Mouse (Mus musculus): Measurements from ENCODE around the gene Ppfia3. TPM values are rescaled to one million over a fixed set of nuclear protein-coding genes. Genes with fewer than 3 reads are reported as not detected.

The Ppfia3 gene
- total RNA-seq, 1 experiment from 2014 or later, result not detected

- no peak for ATAC-seq (ENCODE audit: extremely low read depth, insufficient number of reproducible peaks, low FRiP score, poor library complexity, severe bottlenecking)
Observed at GRCm38 (mm10) chr7:45328841-45329475, 37.9 kb downstream of the Ppfia3 start.

- no peak for ATAC-seq (ENCODE audit: extremely low read depth, insufficient number of reproducible peaks, low FRiP score, poor library complexity, severe bottlenecking)
Observed at GRCm38 (mm10) chr7:45325800-45326199, 41.0 kb downstream of the Ppfia3 start.

DNA sequence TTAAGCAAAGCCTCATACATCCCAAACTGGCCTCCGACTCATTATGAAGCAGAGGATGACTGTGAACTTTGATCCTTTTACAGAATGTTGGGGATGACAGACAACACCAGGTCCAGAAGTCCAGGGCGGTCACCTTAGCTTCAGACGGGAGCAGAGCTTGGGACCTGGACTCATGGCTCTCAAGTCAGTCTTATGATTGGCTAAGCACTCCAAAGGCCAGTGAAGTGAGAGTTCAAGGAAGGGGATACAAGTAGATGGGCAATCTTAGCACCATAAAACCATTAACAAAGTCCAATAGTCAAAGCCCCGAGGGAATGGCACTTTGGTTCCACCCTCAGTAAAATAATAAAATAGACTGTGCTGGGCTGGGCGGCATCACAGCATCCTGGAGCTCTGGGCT is 43.8 kb downstream of the Ppfia3 start:
- no peak for ATAC-seq (ENCODE audit: extremely low read depth, insufficient number of reproducible peaks, low FRiP score, poor library complexity, severe bottlenecking)

DNA sequence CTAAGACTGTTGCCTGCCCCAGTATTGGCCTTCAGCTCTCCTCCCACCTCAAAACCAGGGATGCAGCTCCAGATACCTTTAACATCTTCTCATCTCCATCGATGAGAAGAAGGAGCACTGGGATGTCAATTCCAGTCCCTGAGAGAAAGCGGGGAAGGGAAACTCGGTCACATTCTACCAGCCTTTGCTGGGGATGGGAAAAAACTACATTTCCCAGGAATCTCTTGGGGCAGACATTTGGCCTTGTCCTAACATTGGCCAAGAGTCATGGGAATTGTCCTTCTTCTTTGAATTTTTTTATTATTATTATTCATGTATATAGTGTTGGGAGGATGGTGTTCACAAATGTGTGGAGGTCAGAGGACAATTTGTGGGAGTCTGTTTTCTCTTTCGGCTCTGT is 44.6 kb downstream of the Ppfia3 start:
- ATAC-seq (ENCODE audit: extremely low read depth, insufficient number of reproducible peaks, low FRiP score, poor library complexity, severe bottlenecking), result no peak

GRCm38 (mm10) chr7:45316536-45316935 is 50.3 kb downstream of the Ppfia3 start:
- no peak for ATAC-seq (ENCODE audit: extremely low read depth, insufficient number of reproducible peaks, low FRiP score, poor library complexity, severe bottlenecking)

- ATAC-seq (ENCODE audit: extremely low read depth, insufficient number of reproducible peaks, low FRiP score, poor library complexity, severe bottlenecking), result no peak
Observed at GRCm38 (mm10) chr7:45315182-45315701, 51.6 kb downstream of the Ppfia3 start.

DNA sequence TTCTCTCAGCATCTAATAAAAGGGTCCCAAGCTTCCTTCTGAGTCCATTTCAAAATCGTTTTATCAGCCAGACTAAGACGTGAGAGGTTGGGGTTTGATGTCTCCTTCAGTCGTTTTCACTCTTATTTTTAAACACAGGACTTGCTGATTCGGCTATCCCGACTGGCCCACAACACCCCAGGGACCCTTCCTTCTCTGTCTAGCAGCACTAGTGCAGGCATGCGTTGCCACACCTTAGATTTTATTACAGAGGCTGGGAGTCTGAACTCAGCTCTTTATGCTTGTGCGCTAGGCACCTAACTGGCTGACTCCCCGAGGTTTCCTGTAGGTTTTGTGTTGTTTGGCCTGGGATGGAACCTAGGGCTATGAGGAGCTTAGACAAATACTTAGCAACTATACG is 53.3 kb downstream of the Ppfia3 start:
- no peak for ATAC-seq (ENCODE audit: extremely low read depth, insufficient number of reproducible peaks, low FRiP score, poor library complexity, severe bottlenecking)

- ATAC-seq (ENCODE audit: extremely low read depth, insufficient number of reproducible peaks, low FRiP score, poor library complexity, severe bottlenecking), result no peak
Observed at GRCm38 (mm10) chr7:45312686-45313453, 53.9 kb downstream of the Ppfia3 start.

DNA sequence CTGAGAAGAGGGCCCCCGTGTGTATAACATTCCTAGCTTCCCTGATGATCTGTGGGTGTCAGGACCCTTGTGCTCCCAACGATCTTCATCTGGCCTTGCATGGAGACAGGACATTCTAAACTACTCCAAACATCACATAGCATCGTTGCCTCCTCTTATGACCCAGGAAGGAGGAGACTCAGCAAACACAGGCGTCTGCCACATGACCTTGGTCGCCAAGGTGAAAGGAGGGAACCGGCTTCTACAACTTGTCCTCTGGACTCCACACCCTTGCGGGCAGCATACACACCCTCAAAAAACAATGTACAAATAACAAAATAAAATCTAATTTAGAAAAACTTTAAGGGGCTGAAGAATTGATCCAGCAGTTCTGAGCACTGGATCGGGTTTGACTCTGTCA is 54.8 kb downstream of the Ppfia3 start:
- ATAC-seq (ENCODE audit: extremely low read depth, insufficient number of reproducible peaks, low FRiP score, poor library complexity, severe bottlenecking), result no peak

- peak; percentile 36; the same call in 1 of the 2 replicates for ATAC-seq (ENCODE audit: extremely low read depth, insufficient number of reproducible peaks, low FRiP score, poor library complexity, severe bottlenecking)
Observed at GRCm38 (mm10) chr7:45309455-45309854, 57.4 kb downstream of the Ppfia3 start.

DNA sequence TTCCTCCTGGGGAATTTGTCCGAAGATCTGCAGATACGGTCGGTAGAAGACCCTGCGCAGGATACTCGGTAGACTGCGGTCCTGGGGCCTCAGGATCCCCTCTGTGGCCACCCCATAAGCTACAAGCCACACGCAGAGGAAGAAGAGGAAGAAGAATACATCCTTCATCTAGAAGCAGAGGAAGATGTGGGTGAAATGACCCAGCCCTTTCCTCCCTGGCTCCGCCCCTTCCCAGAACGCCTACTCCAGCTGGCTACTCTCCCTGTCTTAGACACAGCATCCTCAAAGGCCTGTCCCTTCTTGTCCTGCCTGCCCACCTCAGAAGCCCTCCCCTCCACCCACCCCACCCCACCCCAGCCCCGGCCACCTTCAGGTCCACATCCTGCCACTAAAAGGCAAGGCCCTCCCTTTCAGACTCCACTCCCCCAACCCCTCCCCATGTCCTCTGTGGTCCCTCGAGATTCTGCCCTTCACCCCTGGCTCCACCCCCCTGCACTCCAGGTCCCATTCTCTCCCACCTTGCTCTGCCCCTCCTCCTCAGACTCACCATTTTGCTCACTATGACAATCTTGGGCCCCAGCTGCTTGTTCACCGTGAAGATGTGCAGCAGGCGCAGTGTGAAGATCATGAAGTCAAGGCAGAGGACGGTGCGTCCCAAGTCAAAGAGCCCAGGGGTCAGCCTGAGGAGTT is 58.1 kb downstream of the Ppfia3 start:
- no peak for ATAC-seq (ENCODE audit: extremely low read depth, insufficient number of reproducible peaks, low FRiP score, poor library complexity, severe bottlenecking)

DNA sequence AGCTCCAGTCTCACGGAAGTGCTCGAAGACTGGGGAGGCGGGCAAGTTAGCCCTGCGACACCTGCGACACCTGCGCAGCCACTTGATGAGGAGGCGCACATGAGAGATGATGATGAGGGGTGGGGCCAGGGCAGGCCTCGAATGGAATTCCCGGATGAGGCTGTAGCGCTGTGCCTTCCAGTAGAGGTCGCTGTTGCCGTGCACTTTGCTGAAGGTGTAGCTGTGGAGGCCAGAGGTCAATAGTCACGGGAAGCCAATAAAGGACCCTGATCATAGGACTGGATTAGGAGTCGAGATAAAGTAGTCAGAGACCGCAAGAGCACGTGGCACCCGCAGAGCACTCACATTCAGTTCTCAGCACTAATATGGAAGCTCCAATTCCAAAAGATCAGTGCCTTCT is 61.5 kb downstream of the Ppfia3 start:
- ATAC-seq (ENCODE audit: extremely low read depth, insufficient number of reproducible peaks, low FRiP score, poor library complexity, severe bottlenecking), result peak; percentile 24; the same call in 1 of the 2 replicates

- no peak for ATAC-seq (ENCODE audit: extremely low read depth, insufficient number of reproducible peaks, low FRiP score, poor library complexity, severe bottlenecking)
Observed at GRCm38 (mm10) chr7:45304869-45305268, 62.0 kb downstream of the Ppfia3 start.

DNA sequence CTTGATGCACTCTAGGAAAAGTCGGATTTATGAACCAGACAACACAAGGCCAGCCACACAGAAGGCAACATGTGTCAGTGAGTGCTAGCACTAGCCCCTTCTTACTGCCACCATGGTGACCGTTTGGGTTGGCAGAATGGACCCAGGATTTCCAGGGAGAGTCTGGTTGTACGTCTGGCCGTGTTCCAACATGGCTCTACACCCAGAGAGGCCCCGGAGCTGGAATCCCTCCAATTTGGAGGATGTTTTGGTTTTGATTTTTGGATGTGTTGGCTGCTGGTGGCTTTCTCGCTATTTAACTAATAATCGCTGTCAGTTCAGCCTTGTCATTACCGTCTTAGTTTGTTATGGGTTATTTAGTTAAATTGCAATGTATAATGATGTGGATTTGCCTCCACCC is 64.2 kb downstream of the Ppfia3 start:
- ATAC-seq (ENCODE audit: extremely low read depth, insufficient number of reproducible peaks, low FRiP score, poor library complexity, severe bottlenecking), result no peak

- ATAC-seq (ENCODE audit: extremely low read depth, insufficient number of reproducible peaks, low FRiP score, poor library complexity, severe bottlenecking), result no peak
Observed at GRCm38 (mm10) chr7:45300270-45300669, 66.5 kb downstream of the Ppfia3 start.

GRCm38 (mm10) chr7:45299752-45300151 is 67.1 kb downstream of the Ppfia3 start:
- peak; percentile 90 for ATAC-seq (ENCODE audit: extremely low read depth, insufficient number of reproducible peaks, low FRiP score, poor library complexity, severe bottlenecking)

GRCm38 (mm10) chr7:45297563-45297962 is 69.3 kb downstream of the Ppfia3 start:
- ATAC-seq (ENCODE audit: extremely low read depth, insufficient number of reproducible peaks, low FRiP score, poor library complexity, severe bottlenecking), result no peak

GRCm38 (mm10) chr7:45296626-45297025 is 70.2 kb downstream of the Ppfia3 start:
- no peak for ATAC-seq (ENCODE audit: extremely low read depth, insufficient number of reproducible peaks, low FRiP score, poor library complexity, severe bottlenecking)

Data from neutrophil, adult 5-6 weeks (primary cell).